Mouse (Mus musculus) embryonic facial prominence, embryonic 14.5 days (tissue): Measurements from ENCODE around the gene Rad51c. TPM values are rescaled to one million over a fixed set of nuclear protein-coding genes. Genes with fewer than 3 reads are reported as not detected.

Source experiments
- polyA plus RNA-seq: library from polyadenylated mRNA; unstranded; fragments of >200 nt; fragmentation: Nextera tagmentation; extraction: Ambion mirVana; gene quantifications from 2 replicates; pipeline ENCODE4 v1.2.1, GENCODE M21; 2014

The Rad51c gene
- polyA plus RNA-seq, 1 experiment from 2014 or later: 5.2 TPM

Other genes starting within 250 kb of the Rad51c start
- gene Ppm1e, start 45.9 kb downstream of the Rad51c start, polyA plus RNA-seq: 4.2 and 6.6 TPM in 2 replicates
- gene Tex14, start 111 bp upstream of the Rad51c start, polyA plus RNA-seq: 4.8 and 5.6 TPM in 2 replicates
- gene Gm11492, start 161.7 kb upstream of the Rad51c start, polyA plus RNA-seq: not detected in 2 replicates
- 40.1 and 42.2 TPM in 2 replicates for gene Sept4, start 163.9 kb upstream of the Rad51c start, polyA plus RNA-seq
- 33.2 and 34.3 TPM in 2 replicates for gene Mtmr4, start 187.2 kb upstream of the Rad51c start, polyA plus RNA-seq
- gene Hsf5, start 212.2 kb upstream of the Rad51c start, polyA plus RNA-seq: 0.17 and 0.25 TPM in 2 replicates